Mouse (Mus musculus): Measurements from ENCODE around the gene Mapre1. TPM values are rescaled to one million over a fixed set of nuclear protein-coding genes. Genes with fewer than 3 reads are reported as not detected.

The Mapre1 gene
- polyA plus RNA-seq (2012; ENCODE audit: low replicate concordance), result 2.0 and 4.0 TPM in 2 replicates

DNA sequence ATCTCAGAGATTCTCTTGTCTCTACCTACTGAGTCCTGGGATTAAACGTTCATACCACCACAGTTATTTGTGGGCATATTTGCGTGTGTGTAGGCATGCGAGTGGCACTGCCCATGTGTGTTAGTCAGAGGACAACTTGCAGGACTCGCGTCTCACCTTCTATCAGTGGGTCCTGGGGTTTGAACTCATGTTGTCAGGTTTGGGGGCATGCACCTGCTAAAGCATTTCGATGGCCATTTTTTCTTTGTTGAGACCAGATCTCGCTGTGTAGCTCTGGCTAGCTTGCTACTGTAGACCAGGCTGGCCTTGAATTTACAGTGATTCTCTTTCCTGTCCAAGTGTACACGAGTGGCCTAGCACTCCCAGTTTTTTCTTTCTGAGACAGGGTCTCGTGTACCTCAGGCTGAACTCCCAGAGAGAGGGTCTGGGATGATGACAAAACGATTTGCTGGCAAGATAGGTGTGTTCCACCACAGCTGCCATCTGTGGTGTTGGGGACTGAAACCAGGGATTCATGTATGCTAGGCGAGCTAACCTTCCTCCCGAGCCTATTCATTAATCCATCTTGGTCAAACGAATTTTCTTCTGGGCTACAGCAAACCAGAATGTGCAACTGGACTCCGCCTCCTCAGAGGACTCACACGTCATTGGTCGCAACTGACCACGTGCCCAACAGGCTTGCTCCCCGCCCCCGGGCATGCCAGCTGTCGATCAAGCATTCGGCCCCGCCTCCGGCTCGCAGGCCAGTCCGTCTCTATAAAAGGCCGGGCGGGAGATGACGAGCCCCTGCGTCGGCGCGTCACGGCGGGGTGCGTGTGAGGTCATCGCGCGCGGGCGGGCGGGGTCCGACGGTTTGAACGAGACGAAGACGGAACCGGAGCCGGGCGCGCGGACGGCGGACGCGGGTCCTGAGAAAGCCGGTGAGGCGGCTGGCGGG lies at the start of gene Mapre1:
Gene Mapre1 (plus strand): TSS at position 775 of the 937 bp plus-strand sequence.

DNA sequence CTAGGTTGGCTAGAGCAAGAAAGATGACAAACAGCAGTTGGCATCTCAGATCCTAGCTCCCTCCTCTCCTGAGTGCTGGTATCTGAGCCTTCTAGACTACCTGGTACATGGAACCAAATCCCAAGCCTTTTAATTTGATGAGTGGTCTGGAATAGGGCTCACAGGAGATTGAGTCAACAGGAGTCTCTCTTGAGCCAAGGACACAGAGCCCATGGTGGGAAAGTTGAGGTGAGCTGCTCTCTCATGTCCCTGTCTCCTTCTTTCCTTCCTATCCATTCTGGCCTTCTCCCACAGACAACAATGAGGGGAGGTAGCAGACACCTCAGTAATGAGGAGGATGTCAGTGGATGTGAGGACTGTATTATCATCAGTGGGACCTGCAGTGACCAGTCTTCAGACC lies 44.7 kb upstream of the Mapre1 start, which contains the start of gene Dnmt3c:
Gene Dnmt3c (plus strand): TSS at position 301 of the 400 bp plus-strand sequence.

DNA sequence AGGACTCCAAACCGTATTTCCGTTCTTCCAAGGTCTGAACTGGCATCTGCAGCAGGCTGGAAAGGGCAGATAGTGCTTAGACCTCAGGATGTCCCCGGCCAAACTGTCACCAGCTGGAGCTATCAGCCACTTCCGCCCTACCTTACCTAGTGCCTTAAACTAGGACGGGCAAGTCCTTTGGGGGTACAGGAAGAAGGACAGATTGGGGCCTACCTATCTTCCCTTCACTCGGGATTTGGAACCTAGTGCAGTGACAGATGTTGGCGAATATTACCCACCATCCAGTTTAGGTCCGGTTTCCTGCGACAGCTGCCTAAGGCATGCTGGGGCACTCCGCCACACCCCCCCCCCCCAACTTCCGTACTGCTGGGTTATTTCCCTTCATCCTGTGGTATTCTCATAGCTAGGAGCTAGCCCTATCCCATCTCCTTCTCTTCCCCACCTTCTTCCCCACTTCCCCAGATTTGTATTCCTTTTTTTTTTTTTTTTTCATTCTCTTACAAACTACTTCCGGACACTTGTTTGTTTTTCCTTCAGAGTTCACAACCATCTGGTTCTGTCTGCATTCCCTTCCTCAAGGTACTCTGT lies 38.4 kb downstream of the Mapre1 start, which contains the start of gene Efcab8:
Gene Efcab8 (plus strand): TSS at position 538 of the 588 bp plus-strand sequence.

Other genes starting within 250 kb of the Mapre1 start
- gene 4930404H24Rik, start 248.5 kb upstream of the Mapre1 start, polyA plus RNA-seq (2012; ENCODE audit: low replicate concordance), result not detected in 2 replicates
- 1.3 and 1.7 TPM in 2 replicates for gene Nol4l, start 211.3 kb upstream of the Mapre1 start, polyA plus RNA-seq (2012; ENCODE audit: low replicate concordance)
- 24.0 and 26.3 TPM in 2 replicates for gene Commd7, start 108.5 kb upstream of the Mapre1 start, polyA plus RNA-seq (2012; ENCODE audit: low replicate concordance)
- gene Dnmt3b, start 91.8 kb upstream of the Mapre1 start, polyA plus RNA-seq (2012; ENCODE audit: low replicate concordance), result 2.2 and 5.8 TPM in 2 replicates
- gene Dnmt3c, start 44.6 kb upstream of the Mapre1 start, polyA plus RNA-seq (2012; ENCODE audit: low replicate concordance), result not detected in 2 replicates
- 0.30 and 0.46 TPM in 2 replicates for gene Efcab8, start 38.7 kb downstream of the Mapre1 start, polyA plus RNA-seq (2012; ENCODE audit: low replicate concordance)
- gene Sun5, start 129.8 kb downstream of the Mapre1 start, polyA plus RNA-seq (2012; ENCODE audit: low replicate concordance), result not detected in 2 replicates
- gene Bpifb2, start 133.8 kb downstream of the Mapre1 start, polyA plus RNA-seq (2012; ENCODE audit: low replicate concordance), result not detected in 2 replicates
- gene Bpifb6, start 159.1 kb downstream of the Mapre1 start, polyA plus RNA-seq (2012; ENCODE audit: low replicate concordance), result not detected in 2 replicates
- not detected in 2 replicates for gene Bpifb3, start 177.0 kb downstream of the Mapre1 start, polyA plus RNA-seq (2012; ENCODE audit: low replicate concordance)
- not detected in 2 replicates for gene Bpifb4, start 196.9 kb downstream of the Mapre1 start, polyA plus RNA-seq (2012; ENCODE audit: low replicate concordance)
- gene Bpifa6, start 233.7 kb downstream of the Mapre1 start, polyA plus RNA-seq (2012; ENCODE audit: low replicate concordance), result not detected in 2 replicates

All from hematopoietic multipotent progenitor cell, adult 10-12 weeks (in vitro differentiated cells).